Mouse (Mus musculus) urinary bladder, postnatal 14 days (tissue): ENCODE results near the gene Ckm.
A peak's percentile ranks its signal among the peaks of the same experiment; 100 is the strongest.

Source experiments
- DNase-seq: peaks from one replicate; pipeline ENCODE4 v3.0.0; 2021; ENCODE audit warnings: low spot score

Ckm gene

DNA sequence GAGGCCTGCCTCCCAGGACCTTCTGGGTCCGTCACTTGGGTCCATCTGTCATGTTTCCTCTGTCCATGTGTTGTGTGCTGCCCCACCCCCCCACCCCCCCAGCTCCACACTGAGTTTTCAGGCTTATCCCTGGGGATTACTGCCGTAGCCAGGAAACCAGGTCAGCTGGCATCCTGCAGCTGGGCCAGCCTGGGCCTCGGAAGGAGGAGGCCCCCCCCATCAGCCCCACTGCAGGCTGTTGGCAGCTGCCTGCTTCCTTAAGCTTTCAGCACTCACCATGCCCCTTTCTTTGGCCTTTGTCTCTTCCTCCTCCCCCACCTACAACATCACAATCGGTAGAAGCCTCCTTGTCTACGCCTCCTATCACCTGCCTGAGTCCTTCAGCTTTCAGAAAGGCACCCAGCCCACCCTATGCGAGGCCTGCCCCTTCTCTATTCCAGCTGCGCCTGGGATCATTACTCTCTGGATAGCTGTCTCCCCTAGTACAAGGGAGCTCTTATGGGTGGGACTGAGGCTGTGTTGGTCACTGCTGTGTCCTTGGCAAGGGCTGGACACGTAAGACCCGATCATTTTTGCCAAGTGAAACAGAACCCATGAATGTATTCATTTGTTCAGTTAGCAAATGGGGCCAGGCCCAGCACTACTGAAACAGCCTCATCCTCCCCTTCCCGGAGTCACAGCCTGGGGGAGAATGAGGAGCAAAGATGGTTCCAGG is 15.7 kb upstream of the Ckm start:
- DNase-seq: no peak

DNA sequence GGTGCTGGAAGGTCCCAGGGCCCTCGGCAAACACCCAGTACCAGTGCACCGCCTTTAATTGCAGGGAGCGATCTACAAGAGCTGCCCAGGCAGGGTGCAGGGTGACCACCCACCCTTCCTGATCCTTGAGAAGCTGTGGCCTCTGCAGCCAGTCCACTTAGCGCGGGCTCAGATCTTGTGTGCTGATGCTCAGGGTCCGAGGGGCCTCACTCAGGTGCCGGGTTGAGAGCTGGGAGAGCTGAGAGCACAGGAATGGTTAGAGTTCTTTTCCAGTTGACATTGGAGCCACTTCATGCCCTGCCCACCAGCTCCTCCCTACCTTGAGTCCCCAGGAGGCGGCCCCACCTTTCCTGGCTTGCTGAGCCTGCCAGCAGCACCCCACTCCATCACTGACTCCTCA is 10.1 kb upstream of the Ckm start:
- no peak for DNase-seq

DNA sequence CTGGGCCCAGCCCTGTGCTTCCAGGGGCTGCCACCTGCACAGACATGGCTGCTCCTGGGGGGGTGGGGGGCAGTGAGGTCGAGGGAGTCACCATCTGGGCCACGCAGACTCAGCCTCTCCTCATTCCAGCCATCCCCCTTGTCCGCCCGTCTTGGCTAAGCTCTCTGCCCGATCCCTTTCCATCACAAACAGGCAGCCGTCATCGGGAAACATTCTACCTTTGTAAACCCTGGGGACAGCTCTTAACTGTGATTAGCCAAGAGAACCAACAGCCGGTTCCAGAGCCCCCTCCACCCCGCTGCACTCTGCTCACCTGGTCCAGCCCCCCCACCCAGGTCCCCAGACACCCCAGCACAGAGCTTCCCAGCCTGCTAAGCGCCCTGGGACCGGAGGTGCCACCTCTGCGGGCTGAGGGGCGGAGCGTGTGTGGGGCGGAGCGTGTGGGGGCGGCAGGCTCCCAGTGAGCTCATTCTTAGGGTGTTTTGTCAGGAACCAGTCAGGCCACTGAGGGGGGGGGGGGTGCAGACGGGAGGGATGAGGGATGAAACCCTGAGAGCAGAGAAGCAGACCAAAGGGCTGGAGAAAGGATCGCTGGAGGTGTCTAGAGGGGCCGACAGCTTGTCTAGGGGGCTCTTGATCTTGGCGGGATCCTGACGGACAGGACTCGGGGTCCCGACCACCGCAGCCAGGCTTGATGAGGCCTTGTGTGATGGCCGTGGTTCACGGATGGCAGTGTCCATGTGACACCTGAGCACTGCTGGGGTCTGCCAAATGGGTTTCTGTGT is 4.9 kb upstream of the Ckm start:
- DNase-seq: peak; percentile 77

DNA sequence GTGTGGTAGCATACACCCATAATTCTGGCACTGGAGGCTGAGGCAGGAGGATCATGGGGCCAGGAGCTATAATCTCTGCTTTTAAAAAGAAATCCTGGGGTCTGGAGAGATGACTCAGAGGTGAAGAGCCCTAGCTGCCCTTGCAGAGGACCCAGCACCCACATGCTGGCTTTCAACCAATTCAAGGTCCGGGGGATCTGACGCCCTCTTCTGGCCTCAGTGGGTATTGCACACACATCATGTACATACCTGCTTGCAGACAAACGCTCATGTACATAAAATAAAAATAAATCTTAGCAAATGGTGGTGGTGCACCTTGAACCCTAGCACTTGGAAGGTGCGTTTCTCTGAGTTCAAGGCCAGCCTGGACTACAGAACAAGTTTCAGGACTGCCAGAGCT is 3.6 kb upstream of the Ckm start:
- DNase-seq: no peak

DNA sequence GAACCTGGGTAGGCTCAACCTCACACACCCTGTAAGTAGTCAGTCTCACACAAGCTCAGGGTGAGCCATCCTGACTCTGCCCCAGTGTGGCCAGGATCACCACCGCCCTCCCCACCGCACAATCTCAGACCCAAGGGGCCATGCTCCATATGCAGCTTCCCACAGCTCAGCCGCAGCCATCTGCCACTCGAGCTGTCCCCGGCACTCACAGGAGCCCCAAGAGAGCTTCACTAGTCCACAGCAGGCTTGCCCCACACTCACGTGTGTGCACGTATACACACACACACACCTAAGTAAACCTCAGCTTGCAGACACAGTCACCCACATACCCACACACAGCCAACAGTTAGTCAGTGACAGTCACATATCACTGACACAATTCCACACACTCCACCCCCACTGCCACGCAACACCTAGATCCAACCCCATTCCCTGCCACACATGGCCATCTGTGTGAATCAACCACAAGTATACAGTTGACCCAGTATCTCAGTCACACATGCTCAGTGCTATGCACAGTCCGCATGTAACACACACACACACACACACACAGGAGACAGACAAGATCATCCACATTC is 2.0 kb upstream of the Ckm start:
- DNase-seq: no peak

DNA sequence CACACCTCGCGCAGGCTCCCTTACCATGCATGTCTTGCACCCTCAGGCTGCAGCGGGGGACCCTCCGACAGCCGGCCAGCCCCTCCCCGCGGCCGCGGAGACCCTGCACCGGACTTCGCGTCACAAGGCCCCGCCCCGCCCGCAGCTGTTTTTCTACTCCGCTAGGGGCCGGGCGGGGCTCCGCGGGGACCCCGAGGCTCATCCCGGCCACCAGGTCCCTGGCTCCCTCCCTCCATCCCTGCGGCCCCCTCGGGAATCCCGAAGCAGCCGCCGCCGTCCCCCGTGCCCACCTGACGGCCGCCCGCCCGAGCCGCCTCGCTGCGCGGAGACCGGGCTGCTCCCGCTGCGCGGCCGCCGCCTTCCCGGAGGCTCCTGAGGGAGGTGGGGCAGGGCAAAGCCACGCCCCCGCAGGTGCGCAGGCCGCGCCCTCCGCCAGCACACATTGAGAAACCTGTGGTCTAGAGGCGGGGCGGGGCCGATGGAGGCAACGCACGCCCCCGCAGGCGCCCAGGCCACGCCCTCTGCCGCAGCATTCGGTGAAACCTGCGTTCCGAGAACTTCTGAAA is 762 bp upstream of the Ckm start, which contains the start of gene Klc3:
Gene Klc3 (minus strand): TSS at position 374 of the 566 bp plus-strand sequence.
- peak; percentile 87 for DNase-seq

DNA sequence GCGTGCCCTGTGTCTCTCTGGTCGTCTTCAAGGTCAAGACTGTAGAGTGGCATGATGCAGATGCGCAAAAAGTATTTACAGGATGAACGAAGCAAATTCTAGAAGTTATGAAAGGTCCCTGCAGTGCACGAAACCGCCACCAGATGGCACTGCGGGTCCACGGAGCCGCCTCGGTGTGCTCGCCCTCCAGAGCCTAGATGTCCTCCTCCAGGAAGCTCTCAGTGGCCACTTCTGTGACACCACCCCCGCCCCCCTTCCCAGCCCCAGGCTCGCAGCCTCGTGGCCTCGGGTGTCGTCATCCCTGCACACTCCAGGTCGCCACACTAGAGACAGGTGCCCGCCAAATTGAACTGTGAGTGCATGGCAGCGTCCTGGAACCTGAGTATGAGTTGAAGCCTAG is 841 bp downstream of the Ckm start:
- peak; percentile 83 for DNase-seq

DNA sequence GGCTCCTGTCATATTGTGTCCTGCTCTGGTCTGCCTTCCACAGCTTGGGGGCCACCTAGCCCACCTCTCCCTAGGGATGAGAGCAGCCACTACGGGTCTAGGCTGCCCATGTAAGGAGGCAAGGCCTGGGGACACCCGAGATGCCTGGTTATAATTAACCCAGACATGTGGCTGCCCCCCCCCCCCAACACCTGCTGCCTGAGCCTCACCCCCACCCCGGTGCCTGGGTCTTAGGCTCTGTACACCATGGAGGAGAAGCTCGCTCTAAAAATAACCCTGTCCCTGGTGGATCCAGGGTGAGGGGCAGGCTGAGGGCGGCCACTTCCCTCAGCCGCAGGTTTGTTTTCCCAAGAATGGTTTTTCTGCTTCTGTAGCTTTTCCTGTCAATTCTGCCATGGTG is 5.2 kb downstream of the Ckm start:
- DNase-seq: no peak

DNA sequence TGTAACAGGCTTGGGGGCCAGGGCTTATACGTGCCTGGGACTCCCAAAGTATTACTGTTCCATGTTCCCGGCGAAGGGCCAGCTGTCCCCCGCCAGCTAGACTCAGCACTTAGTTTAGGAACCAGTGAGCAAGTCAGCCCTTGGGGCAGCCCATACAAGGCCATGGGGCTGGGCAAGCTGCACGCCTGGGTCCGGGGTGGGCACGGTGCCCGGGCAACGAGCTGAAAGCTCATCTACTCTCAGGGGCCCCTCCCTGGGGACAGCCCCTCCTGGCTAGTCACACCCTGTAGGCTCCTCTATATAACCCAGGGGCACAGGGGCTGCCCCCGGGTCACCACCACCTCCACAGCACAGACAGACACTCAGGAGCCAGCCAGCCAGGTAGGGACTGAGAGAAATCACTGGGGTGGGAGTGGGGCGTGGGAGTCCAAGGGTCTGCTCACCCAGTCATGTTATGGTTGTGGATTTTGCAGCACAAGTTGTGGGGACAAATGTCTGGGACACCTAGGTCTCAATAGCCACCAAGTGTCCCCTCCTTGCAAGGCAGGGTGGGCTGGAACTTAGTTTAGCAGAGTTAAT is 6.3 kb downstream of the Ckm start:
- DNase-seq: peak; percentile 59

DNA sequence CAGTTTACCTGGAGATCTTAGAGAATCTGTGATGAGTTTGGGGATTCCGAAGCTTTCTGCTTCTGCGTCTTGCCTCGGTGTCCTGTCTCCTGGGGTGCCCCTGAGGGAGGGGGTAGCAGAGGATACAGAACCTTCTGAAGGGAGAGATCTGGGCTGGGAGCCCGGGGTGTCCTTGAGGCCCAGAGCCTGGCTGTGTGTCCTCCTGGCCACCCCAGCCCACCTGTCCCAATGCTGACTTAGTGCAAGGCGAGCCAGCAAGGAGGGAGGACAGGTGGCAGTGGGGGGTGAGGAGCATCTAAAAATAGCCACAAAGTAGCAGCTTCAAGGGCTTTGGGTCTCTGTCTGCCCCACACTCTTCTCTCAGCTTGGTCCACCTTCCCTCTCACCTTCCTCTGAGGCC is 7.2 kb downstream of the Ckm start:
- DNase-seq: no peak

DNA sequence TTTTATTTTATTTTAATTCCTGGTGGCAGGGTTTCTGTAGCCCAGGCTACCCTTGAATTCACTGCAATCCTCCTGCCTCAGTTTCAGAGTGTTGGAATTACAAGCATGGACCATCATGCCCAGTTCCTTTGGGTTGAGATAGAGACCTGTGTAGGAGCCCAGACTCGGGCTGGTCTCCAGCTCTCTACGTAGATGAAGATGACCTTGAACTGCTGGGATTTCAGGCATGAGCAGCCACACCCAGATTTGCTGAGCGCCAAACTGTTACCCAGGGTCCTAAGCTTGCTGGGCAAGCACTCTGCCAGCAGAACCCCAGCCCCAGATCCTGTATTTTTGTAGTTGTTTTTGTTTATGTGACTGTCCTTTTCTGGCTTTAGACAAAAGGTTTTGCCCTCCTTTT is 8.9 kb downstream of the Ckm start:
- DNase-seq: no peak

DNA sequence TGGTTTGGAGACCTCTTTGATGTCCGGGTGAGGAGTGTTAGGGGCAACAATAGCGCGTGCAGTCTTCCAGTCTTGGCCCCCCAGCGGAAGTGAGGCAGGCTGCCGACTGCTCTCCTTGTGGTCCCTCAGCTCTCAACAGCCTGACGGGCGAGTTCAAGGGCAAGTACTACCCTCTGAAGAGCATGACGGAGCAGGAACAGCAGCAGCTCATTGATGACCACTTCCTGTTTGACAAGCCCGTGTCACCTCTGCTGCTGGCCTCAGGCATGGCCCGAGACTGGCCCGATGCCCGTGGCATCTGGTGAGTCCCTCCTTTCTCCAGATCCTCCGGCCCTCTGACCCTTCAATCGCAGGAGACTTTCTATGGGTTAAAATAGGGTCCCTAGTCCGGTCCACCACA is 12.0 kb downstream of the Ckm start:
- DNase-seq: no peak

DNA sequence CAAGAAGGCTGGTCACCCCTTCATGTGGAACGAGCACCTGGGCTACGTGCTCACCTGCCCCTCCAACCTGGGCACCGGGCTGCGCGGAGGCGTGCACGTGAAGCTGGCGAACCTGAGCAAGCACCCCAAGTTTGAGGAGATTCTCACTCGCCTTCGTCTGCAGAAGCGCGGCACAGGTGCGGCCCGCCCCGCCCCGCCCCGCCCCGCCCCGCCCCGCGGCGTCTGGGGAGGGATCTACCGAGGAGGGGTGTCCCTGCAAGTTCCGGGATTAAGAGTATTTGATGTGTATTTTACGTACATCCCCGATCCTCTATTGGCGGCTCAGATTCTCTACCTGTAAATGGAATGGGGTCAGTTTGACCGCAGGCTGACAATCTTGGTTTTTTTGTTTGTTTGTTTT is 15.5 kb downstream of the Ckm start:
- DNase-seq: no peak

DNA sequence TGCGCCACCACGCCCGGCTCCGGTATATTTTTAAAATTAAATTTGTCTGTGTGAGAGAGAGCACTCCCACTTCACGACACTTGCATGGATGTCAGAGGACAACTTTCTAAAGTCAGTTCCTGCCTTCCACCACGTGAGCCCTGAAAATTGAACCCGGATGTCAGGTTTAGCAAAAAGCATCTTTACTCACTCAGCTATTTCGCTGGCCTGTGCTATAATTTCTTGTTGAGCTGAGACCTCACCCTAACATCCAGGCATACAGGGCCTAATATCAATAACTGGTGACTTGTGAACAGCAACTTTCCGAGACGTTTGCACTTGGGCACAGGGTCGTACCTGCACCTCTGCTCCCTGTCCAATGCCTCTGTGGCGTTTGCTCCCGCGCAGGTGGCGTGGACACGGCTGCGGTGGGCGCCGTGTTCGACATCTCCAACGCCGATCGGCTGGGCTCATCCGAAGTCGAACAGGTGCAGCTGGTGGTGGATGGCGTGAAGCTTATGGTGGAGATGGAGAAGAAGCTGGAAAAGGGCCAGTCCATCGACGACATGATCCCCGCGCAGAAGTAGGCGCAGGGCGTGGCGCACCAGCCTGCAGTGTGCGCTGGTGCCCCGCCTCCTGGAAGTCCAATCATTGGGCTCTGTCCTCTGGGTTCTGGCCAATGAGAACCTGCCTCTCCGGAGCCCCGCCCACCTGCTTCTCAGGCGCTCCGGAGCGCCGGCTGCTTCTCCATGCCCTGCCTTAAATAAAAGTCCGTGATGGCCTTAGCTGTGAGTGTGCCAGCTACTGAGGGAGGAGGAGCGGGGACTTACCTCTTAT is 16.5 kb downstream of the Ckm start:
- peak; percentile 92 for DNase-seq

DNA sequence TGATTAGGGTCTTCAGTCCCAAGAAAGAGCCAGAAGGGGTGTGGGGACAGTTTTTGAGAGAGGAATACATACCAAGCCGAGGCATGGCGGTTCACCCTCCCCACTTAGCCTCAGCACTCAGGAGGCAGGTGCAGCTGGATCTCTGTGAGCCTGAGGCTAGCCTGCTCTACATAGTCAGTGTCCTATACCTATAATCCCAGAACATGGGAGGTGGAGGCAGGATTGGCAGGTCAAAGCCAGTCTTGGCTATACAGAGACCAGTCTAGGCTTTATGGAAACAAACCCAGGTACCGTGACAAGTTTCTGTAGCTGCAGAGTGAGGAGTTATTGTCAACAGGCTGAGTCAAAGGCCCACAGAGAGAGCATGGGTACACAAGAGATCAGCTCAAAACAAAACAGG is 18.5 kb downstream of the Ckm start:
- DNase-seq: no peak

DNA sequence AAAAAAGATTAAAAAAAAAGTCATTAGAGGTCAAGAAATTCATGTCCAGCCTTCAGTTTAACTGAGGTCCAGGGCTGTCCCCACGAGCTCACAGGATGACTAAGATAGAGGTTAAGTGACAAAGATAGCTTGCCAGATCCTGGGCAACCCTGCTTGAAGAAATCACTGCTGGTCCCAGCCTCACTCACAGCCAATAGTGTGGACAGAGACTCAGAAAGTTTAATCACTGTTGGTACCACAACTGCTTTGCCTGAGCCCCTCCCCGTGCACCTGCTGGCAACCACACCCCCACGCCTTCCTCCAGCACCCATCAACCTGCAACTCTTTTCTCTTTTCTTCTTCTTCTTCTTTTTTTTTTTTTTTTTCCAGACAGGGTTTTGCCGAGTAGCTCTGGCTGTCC is 19.5 kb downstream of the Ckm start:
- DNase-seq: no peak

DNA sequence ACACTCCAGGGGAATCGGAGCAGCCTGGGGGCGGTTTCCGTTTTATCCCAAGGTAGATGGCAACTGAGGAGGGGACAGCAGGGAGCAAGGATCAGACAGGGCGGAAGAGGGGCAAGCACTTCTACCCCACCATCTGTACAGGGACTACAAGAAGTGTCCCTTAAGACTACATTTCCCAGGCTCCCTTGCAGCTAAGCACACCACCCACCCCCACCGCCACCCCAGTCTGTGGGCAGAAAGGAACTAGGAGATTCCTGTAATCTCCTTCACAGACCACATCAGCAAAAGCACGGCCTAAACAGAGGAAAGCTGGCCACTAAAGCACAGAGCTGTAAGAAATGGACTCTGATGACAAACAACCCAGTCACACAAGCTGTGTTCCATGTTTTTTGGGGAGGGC is 21.8 kb downstream of the Ckm start:
- no peak for DNase-seq

DNA sequence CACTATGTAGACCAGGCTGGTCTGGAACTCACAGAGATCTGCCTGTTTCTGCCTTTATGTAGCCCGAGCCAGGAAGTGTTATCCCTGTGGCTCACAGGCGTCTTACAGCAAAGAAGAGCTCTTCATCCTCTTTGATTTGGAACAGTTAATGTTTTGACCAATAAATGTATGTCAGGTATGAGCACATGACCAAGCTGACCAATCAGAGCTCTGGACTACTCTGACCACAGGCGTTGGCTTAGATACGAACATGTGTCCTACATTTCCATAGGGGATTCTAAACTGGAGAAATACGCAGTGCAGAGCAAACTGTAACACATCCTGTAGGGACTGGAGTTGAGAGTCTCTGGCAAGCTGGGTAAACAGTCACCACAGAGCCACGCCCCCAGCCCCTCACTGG is 22.3 kb downstream of the Ckm start:
- no peak for DNase-seq

DNA sequence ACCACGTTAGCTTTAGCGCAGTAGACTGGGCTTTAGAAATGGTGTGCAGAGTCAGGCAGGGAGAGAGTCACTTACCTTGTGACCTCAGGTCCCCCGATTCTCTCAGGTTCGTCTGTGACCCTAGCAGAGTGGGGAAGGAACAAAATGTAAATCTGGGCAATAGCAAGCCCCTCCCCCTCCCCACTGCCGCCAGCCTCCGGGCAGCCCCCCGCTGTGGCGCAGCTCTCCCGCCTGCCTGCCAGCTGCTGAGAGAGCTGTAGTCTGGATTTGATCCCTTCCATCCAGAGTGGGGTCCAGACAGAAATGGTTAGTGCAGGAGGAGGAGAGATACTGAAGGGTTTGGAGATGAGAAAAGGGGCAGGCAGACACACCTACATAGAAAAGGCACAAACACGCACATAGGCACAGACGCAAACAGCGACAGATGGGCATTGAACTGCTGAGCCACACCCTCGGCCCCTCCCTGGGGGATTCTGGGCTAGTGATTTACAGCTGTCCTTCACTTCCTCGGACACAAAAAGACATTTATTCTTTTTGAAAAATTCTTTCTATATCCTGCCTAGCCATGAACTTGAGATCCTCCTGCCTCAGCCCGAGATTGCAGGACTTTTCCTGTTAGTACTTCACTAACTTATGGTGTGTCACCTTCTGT is 23.5 kb downstream of the Ckm start:
- no peak for DNase-seq

DNA sequence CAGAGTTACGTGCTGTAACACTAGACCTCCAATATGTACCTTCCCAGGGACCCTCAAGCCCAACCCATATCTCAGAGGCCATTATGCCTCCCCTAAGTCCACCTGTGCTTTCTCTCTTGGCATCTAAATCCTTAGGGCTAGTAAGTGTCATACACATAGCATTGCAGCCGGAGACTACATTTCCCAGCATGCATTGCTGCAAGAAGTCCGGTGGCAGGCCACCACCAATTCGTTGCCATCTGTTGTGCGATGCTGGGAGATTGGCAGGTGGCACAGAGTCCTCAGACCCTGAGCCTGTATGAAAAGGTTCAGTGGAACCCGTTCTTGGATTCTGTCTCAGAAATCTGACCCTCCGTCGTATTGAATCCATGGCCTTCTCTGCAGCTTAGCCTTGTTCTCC is 25.1 kb downstream of the Ckm start:
- DNase-seq: no peak

DNA sequence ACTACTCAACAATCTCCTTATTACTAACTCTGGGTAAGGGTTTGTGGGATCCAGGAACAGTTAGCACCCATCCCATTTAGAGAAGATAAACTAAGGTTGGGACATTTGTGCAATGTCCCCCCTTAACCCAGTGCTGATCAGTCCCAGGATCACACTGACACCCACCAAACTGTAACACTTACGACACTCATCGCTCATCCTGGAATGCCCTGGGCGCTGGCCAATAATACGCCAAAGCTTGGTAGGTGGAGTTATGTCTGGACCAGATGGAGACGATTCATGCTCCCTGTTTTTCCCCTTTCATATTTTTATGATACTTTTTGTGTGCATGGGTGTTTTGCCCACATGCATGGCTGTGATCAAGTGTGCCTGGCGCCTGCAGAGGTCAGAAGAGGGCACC is 25.8 kb downstream of the Ckm start:
- DNase-seq: no peak
